Mouse (Mus musculus) cerebellum, postnatal 25 days (tissue): ENCODE measurements at regions not wholly inside any gene's neighbourhood (a gene's known extent, or its start where the extent isn't known, plus 50 kb on each side); places are given as distances from the start of the nearest gene placed in this dataset.

ENCODE experiments used
- DNase-seq, 2 experiments: peaks; one replicate each; pipeline ENCODE4 v3.0.0; 2021; ENCODE audit warnings: mixed read lengths in 2 of 2

GRCm38 (mm10) chr6:34246512-34246911, 69.6 kb upstream of the Slc35b4 start:
- no peak for DNase-seq

- DNase-seq: no peak
Measured at GRCm38 (mm10) chr6:34243001-34243400, 66.1 kb upstream of the Slc35b4 start.

GRCm38 (mm10) chr6:34242486-34242885, 65.6 kb upstream of the Slc35b4 start:
- DNase-seq: no peak

- no peak for DNase-seq
Measured at GRCm38 (mm10) chr6:34235132-34235531, 58.2 kb upstream of the Slc35b4 start.

GRCm38 (mm10) chr6:34234443-34235020, 57.6 kb upstream of the Slc35b4 start:
- DNase-seq: no peak

GRCm38 (mm10) chr6:34230768-34231381, 54.0 kb upstream of the Slc35b4 start:
- DNase-seq: peak; percentile 18 to 66

GRCm38 (mm10) chr6:34227131-34227530, 50.2 kb upstream of the Slc35b4 start:
- DNase-seq: no peak
